Mouse (Mus musculus) heart, adult 2 months (tissue): Measurements from ENCODE around the gene Rnps1.

Experiments used
- CTCF ChIP-seq: fragments of 200-600 bp; IDR thresholded peaks from 2 replicates; pipeline ENCODE4 v1.8.1; 2022; ENCODE audit warnings: antibody characterized with exemption, mild to moderate bottlenecking, moderate library complexity
- POLR2A ChIP-seq: fragments of 200-500 bp; IDR thresholded peaks from 2 replicates; pipeline ENCODE4 v1.6.1; 2011; ENCODE audit warnings: mild to moderate bottlenecking, low read depth, low read length, control low read depth; ENCODE audit not compliant: insufficient read depth

DNA sequence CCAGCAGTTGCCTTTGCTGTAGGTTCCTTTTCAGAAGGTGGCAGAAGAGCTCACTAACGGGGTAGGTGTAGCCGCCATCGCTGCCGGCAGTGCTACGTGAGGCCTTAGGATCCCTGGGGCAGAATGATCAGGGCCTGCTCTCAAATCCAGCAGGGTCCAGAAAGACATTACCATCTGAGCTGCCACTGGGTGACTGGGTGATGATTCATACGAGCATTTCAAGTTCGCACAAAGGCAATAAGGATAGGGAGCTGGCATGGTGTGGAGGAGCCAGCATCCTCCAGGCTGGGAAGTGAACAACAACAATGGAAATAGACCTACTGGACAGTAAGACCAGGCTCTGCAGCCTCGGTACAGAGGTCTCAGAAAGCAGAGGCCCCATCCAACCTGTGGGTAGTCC is 26.0 kb downstream of the Rnps1 start:
- TF ChIP-seq POLR2A (no peak), CTCF (no peak)
